Mouse (Mus musculus) spleen, adult 2 months (tissue): ENCODE data around the gene Ly6g. TPM values are rescaled to one million over a fixed set of nuclear protein-coding genes. Genes with fewer than 3 reads are reported as not detected.

Experiments used
- polyA plus RNA-seq: library from polyadenylated mRNA; depleted of rRNA; stranded (reverse); fragments of >200 nt; gene quantifications from 2 replicates; pipeline ENCODE4 v1.2.3, GENCODE M21; 2012; rRNA removed

The Ly6g gene
- polyA plus RNA-seq, 1 experiment = 1.7 TPM

Other genes with a start within 250 kb of the Ly6g start
- gene Ly6i, start 171.8 kb upstream of the Ly6g start, polyA plus RNA-seq = 1.9 and 2.8 TPM in 2 replicates
- 111 and 149 TPM in 2 replicates for gene Ly6a, start 157.2 kb upstream of the Ly6g start, polyA plus RNA-seq
- gene Ly6c1, start 106.4 kb upstream of the Ly6g start, polyA plus RNA-seq = 105 and 137 TPM in 2 replicates
- gene Ly6c2, start 43.3 kb upstream of the Ly6g start, polyA plus RNA-seq = 193 and 254 TPM in 2 replicates
- gene BC025446, start 61.1 kb downstream of the Ly6g start, polyA plus RNA-seq = not detected in 2 replicates
- gene Ly6f, start 113.2 kb downstream of the Ly6g start, polyA plus RNA-seq = not detected in 2 replicates